Mouse (Mus musculus): Measurements from ENCODE around the gene Fads3. TPM values are rescaled to one million over a fixed set of nuclear protein-coding genes. Genes with fewer than 3 reads are reported as not detected.

Gene Fads3
- polyA plus RNA-seq, 1 experiment from 2014 or later: 15.2 TPM

GRCm38 (mm10) chr19:10108666-10109065 is 67.3 kb downstream of the Fads3 start:
- no peaks in the 10 kb centered on the region for H3K27me3 ChIP-seq
- 92% methylated on average over 2 of the region's 2 CpGs for WGBS
- no peaks in the 10 kb centered on the region for H3K9me3 ChIP-seq
- no peaks in the 10 kb centered on the region for H3K36me3 ChIP-seq
- H3K4me2 ChIP-seq: no peak overlapping the region
- no peak overlapping the region for H3K27ac ChIP-seq
- H3K9ac ChIP-seq: no peak overlapping the region
- H3K4me3 ChIP-seq: no peak overlapping the region
- ATAC-seq (ENCODE audit: low FRiP score): no peak
- no peaks in the 10 kb centered on the region for H3K4me1 ChIP-seq (replicated peaks)

Other genes starting within 250 kb of the Fads3 start
- gene Scgb2a2, start 194.0 kb upstream of the Fads3 start, polyA plus RNA-seq (2015; fragmentation: Nextera tagmentation; extraction: Ambion mirVana): not detected in 2 replicates
- 31.3 and 32.9 TPM in 2 replicates for gene Incenp, start 142.0 kb upstream of the Fads3 start, polyA plus RNA-seq (2015; fragmentation: Nextera tagmentation; extraction: Ambion mirVana)
- gene Fth1, start 61.0 kb upstream of the Fads3 start, polyA plus RNA-seq (2015; fragmentation: Nextera tagmentation; extraction: Ambion mirVana): 1,535 and 1,618 TPM in 2 replicates
- 1.5 and 1.7 TPM in 2 replicates for gene Best1, start 39.9 kb upstream of the Fads3 start, polyA plus RNA-seq (2015; fragmentation: Nextera tagmentation; extraction: Ambion mirVana)
- 22.6 and 25.1 TPM in 2 replicates for gene Rab3il1, start 39.9 kb upstream of the Fads3 start, polyA plus RNA-seq (2015; fragmentation: Nextera tagmentation; extraction: Ambion mirVana)
- 149 and 152 TPM in 2 replicates for gene Fads2, start 60.2 kb downstream of the Fads3 start, polyA plus RNA-seq (2015; fragmentation: Nextera tagmentation; extraction: Ambion mirVana)
- 157 and 159 TPM in 2 replicates for gene Fads1, start 141.3 kb downstream of the Fads3 start, polyA plus RNA-seq (2015; fragmentation: Nextera tagmentation; extraction: Ambion mirVana)
- 386 and 403 TPM in 2 replicates for gene Tmem258, start 162.4 kb downstream of the Fads3 start, polyA plus RNA-seq (2015; fragmentation: Nextera tagmentation; extraction: Ambion mirVana)
- 34.4 and 34.9 TPM in 2 replicates for gene Fen1, start 162.6 kb downstream of the Fads3 start, polyA plus RNA-seq (2015; fragmentation: Nextera tagmentation; extraction: Ambion mirVana)
- gene Myrf, start 199.2 kb downstream of the Fads3 start, polyA plus RNA-seq (2015; fragmentation: Nextera tagmentation; extraction: Ambion mirVana): 0.44 and 0.50 TPM in 2 replicates

Data from hindbrain, embryonic 13.5 days (tissue).